Mouse (Mus musculus) adrenal gland, postnatal 10 days (tissue): Measurements from ENCODE around the gene Calcoco1. TPM values are rescaled to one million over a fixed set of nuclear protein-coding genes. Genes with fewer than 3 reads are reported as not detected.
"Not testable (repeated sequence)": the region's sequence is repeated elsewhere in the genome, so short reads cannot be mapped to it uniquely, and the experiment has no call there.

Experiments used
- DNase-seq: peaks from one replicate; pipeline ENCODE4 v3.0.0; 2021; ENCODE audit warnings: mixed read lengths
- microRNA-seq: library from miRNA; unstranded; fragments of <30 nt; microRNA quantifications from one replicate; pipeline ENCODE4 v1.2.0, GENCODE M21; 2021
- total RNA-seq, 2 experiments: library from RNA; stranded (reverse); gene quantifications; 2 replicates each; pipeline ENCODE4 v1.2.3; 2021

Gene Calcoco1
- total RNA-seq, 2 experiments from 2014 or later = 78.0 to 90.5 TPM

DNA sequence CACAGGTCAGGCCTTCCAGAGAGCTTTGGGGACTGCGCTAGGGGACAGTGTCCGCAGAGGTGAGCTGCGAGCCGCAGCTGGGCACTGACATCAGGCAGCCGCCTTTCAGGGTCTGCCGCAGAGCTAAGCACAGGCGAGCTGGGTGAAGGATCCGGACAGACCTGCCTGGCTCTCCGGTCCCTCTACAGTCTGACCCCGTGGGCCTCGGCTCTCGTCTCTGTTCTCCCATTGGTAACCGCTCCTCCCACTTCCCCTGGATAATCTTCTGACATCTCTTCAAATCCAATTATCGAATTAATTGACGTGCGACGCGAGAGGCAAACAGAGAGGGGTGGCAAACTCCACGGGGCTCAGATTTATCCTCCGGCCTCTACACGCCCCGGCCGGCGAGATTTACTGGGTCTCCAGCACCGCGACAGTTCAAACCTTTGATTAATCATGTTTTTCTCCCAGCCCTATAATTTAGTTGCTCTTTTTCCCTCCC lies 29.6 kb downstream of the Calcoco1 start:
- DNase-seq = no peak

DNA sequence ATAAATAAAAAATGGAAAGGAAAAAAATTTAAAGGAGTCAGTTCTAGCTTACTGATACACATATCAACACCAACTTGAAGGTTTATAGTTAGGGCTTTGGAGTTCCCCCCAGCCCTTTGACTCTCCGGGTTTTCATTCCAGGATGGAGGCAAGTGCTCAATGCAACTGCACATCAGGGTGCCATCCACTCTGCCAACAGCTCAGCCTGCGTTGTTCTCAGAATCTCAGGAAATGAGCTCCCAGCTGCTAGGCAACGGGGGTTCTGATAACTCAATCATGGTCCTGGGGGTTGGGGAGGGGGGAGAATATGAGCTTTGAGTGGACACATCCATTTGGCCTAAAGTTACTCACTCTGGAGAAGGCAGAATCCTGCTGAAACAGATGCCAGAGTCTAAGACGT lies 36.2 kb downstream of the Calcoco1 start:
- DNase-seq = no peak

DNA sequence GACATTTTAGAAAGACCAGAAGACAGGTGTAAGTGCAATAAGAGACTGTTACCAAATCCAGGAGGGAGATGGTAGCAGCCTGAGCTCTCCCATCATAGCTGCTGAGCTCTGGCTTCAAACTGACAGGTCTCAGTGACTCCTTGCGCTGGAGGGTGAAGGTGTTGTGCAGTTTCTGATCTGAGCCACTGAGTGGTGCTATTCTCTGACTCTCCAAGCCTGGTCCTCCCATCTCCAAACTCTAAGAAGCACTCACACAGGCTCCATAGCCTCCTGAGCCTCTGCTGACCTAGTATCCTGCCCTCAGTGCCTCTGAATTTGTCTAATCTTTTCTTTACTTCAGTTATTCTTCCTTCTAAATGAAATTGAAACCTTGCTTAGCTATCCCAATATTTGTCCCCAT lies 38.3 kb downstream of the Calcoco1 start:
- DNase-seq = peak; percentile 22

DNA sequence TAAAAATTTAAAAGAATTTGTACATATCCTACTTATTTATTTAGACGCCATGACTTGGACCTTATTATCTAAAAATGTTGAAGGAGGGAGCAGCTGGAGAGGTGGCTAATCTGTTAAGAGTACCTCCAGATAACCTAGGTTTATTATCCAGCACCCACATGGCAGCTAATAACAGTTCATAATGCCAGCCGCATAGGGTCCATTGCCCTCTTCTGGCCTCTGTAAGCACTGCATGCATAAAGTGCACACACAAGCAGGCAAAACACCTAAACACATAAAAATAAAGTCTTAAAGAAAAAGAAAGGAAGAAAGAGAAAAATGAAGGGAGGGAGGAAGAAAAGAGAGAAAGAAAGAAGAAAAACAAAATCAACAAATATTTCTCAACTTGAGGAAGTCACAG lies 45.6 kb downstream of the Calcoco1 start:
- DNase-seq = no peak

DNA sequence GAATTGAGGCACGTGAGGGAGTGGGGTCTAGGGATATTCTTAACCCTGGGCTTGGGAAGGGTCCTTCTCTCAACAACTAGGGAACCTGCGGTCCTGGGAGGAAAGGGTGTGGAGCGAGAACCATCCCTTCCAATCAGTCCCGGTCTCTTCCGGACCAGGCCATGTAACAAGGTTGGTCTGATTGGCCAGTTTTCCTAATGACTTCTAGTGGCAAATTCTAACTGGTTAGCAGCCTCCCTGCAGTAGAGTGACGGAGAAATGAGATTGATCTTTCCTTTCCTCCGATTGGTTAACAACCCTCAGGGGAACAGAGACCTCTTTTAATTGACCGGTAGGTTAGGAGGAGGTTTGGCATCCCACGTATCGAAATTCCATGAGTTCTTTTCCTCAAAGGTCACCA lies 48.4 kb downstream of the Calcoco1 start:
- peak; percentile 72 for DNase-seq

DNA sequence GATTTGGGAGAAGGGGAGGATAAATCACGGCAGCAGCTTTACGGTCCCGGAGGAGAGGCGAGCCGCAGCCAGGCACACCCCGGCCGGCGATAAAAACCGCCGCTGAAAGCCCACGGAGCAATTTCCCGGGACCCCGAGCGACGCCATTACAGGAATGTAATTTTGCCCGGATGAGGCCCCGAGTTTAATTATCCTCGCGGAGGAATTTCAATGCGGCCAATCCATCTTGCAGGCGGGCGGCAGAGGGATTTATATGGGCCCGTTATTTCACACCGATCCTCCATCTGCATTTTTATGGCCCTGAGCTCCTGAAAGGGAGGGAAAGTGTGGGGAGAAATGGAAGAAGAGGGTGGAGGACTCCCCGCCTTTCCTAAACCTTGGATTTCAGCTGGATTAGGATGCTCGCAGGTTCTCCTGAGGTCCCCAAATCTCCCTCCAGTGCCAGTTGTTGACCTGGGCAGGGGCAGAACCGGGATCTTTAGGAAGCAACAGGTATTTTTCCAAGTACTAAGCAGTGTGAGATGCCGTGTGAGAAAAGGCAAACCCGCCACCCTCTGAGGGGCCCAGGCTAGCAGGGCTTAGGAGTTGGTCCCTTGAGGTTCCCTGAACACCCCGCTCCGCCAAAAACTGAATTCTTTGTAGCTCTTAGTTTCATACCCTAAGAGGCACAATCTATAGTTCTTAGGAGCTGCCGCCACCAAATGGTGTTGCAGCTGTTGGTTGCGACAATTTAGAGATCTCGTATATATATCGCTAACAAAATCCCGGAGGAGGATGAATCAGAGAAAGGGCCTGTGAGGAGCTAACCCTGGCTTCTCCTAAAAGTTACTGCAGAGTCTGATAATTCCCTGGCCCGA lies 49.5 kb downstream of the Calcoco1 start, which contains the start of gene Atp5g2:
Gene Atp5g2, minus strand, starts transcription at position 138 of the 857 bp plus-strand sequence.
- peak; percentile 57 for DNase-seq

DNA sequence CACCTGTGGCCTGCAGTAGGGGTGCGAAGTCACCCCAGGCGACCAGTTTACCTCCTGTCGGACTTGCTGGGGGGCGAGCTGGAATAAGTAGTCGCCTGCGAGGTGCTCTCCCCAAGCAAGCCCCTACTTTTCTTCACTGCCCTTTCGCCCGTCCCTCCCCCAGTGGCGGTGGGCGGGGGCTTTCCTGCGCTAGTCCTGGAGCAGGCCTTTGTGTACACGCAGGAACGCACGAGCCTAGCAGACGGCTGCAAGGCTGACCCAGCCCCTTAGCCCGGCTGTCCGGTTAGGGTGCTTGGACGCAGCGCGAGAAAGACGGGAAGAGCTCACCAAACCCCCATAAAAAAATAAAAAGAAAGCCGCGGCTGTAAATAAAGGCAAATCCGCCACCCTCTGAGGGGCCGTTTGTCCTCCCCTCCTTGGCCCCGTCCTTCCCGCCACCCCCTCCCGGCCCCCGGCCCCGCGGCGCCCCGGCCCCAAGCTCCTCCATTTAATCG lies 50.2 kb downstream of the Calcoco1 start:
- DNase-seq = peak; percentile 92

DNA sequence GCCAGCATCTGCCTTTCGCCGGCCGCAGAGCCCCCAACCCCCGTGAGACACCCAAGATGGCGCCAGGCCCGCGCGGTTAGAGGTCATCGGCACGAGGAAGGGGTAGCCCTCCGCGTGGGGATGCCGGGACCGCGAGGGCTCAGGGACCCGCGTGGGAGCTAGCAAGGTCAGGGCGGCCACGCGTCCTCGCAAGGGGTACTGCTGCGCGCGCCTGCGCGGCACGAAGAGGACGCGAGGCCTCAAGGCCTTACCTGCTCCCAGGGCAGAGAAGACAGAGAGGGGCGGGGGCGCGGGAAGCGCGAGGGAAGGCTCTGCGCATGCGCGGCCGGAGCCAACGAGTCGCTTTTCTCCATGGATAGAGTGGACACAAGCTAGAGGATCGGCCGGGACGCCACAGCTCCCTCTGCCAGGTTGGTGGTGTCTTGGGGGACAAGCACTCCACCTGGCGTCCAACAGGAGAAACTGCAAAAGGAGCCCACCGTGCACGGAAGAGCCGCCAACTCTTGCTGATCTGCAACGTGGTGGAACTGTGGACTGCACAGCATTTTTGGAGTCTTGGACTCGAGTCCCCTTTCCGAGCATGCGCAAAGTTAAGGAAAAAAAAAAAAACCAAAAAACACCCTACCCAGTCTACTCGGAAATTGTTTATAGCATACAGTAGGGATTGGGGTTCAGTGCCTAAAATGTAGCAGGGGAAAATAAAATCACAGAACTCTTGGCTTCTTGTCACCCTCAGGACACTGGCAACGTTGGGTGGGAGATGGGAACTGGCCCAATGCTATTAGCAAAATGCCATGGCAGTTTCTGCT lies 51.0 kb downstream of the Calcoco1 start:
- peak; percentile 99 for DNase-seq

DNA sequence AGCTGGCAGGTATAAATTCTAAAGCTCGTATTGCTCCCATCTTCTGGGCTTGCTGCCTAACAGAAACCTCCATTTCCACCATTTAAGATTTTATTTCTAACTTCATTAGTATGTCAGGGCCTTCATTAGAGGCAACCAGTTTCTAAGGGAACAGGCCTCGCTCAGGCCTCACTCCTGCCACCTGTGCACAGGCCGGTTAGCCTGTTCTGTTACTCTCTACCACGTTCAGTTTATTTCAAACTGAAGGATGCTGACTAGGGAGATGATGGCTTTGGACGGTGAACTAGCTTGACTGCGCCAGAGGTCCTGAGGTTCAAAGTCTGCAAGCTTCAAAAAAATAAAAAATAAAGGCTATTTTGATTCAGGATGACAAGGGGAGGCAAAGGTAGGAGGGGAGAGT lies 51.7 kb downstream of the Calcoco1 start:
- peak; percentile 29 for DNase-seq

DNA sequence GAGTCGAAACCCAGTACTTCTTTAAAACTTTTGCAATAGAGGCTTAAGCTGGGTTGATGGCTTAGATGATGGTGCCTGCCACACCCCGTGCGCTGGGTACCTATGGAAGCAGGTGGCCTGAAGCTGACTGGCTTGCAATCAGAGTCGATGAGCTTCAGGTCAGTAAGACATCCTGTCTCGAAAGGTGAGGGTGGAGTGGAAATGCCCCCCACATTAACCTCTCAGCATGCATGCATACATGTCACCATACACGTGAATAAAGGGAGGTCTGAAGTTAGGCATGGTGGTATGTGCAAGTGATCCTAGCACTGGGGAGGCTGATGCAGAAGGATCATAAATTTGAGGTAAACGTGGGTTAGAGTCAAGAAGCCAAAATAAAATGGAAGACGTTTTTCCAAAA lies 52.4 kb downstream of the Calcoco1 start:
- no peak for DNase-seq

DNA sequence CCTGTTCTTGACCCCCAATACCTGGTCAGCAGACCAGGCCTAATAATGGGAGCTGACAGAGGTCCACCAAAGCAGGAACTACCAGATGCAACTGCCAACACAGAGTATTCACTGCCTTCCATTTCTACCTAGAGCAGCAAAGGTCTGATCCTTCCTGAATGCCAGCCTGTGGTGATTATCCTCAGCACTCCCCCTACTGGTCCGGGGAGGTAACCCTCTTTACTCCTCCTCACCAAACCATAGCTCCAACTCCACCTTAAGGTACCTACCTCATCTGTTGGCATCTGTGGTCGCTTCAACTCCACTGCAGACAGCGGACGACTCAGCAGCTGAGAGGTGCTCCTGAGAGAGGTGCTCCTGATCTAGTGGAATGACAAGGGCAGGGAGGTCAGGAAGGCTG lies 56.5 kb downstream of the Calcoco1 start:
- DNase-seq = peak; percentile 70

DNA sequence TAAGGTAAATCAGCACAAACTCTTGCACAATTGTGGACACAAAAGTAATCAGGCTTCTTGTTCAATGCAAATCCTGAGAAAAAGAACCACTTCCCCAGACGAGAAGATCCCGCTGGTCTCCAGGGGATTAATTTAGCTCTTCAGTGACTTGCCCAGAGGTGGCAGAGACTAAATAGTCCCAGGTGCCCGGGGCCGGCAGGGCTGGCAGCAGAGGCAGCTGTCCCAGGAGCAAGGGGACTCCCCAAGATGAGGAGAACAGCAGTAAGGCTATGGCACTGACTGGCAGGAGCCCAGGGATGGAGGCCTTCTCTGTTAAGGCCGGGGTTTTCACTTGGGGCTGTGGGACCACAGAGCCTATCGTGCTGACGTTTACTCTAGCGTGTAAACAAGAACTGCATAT lies 58.2 kb downstream of the Calcoco1 start:
- no peak for DNase-seq

DNA sequence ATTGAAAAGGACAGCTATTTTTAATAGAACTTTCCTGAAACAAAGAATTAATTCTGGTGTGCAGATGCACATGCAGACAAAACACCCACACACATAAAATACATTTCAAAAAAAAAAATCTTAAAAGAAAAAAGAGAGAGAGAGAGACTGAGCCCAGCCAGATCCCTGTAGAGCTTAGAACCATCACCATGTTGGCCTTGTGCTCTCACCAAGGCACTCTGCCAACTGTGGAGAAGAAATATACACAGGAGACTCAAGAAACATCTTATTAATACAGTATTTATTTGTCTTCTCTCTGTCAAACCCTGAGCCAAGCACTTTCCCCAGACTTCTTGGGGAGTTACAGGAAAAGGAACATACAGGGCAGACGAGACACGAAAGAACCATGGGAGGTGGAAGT lies 59.4 kb downstream of the Calcoco1 start:
- DNase-seq = not testable (repeated sequence)

DNA sequence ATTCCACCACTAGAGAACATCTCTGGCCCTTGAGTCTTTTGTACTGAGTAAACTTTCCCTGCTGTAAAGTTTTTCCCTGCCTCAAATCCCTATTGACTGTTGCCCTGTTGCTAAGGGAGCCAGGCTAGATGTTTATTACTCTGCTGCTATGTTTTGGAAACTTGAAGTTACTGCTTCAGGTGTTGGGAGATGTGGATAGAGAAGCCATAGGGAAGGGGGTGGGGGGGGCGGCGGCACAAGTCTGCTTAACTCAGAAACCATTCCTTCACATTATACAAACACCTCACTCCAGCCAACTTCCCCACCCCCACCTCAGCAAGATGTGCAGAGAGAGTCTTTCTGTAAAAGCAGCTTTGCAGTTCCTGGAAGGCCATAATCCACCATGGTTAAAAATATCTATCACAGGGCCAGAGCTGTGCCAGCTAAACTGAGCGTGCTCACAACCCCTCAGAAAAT lies 64.0 kb downstream of the Calcoco1 start:
- DNase-seq = no peak

Small RNA genes within 50 kb of the gene (microRNA-seq; reads per million reads assigned to microRNA genes)
- gene Mir688 = not detected

Other genes starting within 250 kb of the Calcoco1 start
- 1 to 10 TPM; 3.7 to 4.1 TPM for gene Gm10337, start 218.5 kb downstream of the Calcoco1 start, total RNA-seq
- 10 to 100 TPM in 1 of 2 experiments, 1 to 10 TPM in 1; 7.7 to 11.2 TPM for gene Map3k12, start 205.1 kb downstream of the Calcoco1 start, total RNA-seq
- gene Tarbp2, start 204.0 kb downstream of the Calcoco1 start, total RNA-seq = 10 to 100 TPM; 36.0 to 43.1 TPM
- gene Npff, start 197.2 kb downstream of the Calcoco1 start, total RNA-seq = 1 to 10 TPM; 2.5 to 5.9 TPM
- gene Gm28047, start 97.1 kb downstream of the Calcoco1 start, total RNA-seq = 1 to 10 TPM in 1 of 2 experiments, not detected in 1; 1.5 TPM
- 10 to 100 TPM; 68.5 to 80.8 TPM for gene Atf7, start 96.7 kb downstream of the Calcoco1 start, total RNA-seq
- gene Atp5g2, start 49.8 kb downstream of the Calcoco1 start, total RNA-seq = 10 to 100 TPM; 41.9 to 42.3 TPM
- not detected for gene Hoxc13, start 198.9 kb upstream of the Calcoco1 start, total RNA-seq
- gene Hoxc12, start 214.6 kb upstream of the Calcoco1 start, total RNA-seq = not detected
- under 1 TPM in 1 of 2 experiments, not detected in 1; 0.15 TPM for gene Hoxc11, start 232.2 kb upstream of the Calcoco1 start, total RNA-seq
- 1 to 10 TPM in 1 of 2 experiments, under 1 TPM in 1; 0.94 to 1.4 TPM for gene Hoxc10, start 244.6 kb upstream of the Calcoco1 start, total RNA-seq
- gene Hoxc5, start 245.3 kb upstream of the Calcoco1 start, total RNA-seq = 1 to 10 TPM; 5.5 to 6.9 TPM